Mouse (Mus musculus) olfactory bulb, adult 2 months (tissue): ENCODE results near the gene Cnpy1.

Experiments used
- CTCF ChIP-seq: fragments of 200-500 bp; IDR thresholded peaks from 2 replicates; pipeline ENCODE4 v1.5.1; 2012; ENCODE audit warnings: low read depth, mild to moderate bottlenecking, low read length, moderate library complexity; ENCODE audit not compliant: insufficient read depth
- POLR2A ChIP-seq: fragments of 200-500 bp; IDR thresholded peaks from 2 replicates; pipeline ENCODE4 v1.6.1; 2012; ENCODE audit warnings: mild to moderate bottlenecking, low read depth, low read length, moderate library complexity; ENCODE audit not compliant: insufficient read depth

DNA sequence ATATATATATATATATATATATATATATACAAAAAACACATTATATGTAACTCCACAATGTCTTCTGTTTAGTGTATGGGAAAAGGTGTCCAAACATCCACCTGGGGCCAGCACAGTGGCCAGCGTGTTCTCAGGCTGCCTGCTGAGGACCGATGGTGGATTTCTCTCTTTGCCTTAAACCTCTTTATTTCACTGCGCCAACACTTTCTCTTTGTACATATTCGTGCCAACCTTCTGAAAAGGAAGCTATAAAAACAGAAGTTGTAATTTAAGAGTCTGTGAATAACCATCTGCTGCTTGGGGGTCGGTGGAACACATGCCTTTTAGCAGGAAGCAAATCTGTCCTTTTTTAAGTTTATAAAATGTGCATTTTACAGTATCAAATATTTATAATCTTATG, 73.9 kb downstream of the Cnpy1 start:
- no peak for TF ChIP-seq POLR2A
- TF ChIP-seq CTCF, result no peak
